Mouse (Mus musculus) activated CD4-positive, CD25-positive, alpha-beta regulatory T cell (primary cell): ENCODE results near the gene Syngr2. TPM values are rescaled to one million over a fixed set of nuclear protein-coding genes. Genes with fewer than 3 reads are reported as not detected.

Source experiments
- polyA plus RNA-seq, 2 experiments: library from polyadenylated mRNA; unstranded; fragments of 100-300 nt; shearing (Covaris generic); gene quantifications; one replicate each; pipeline ENCODE4 v1.2.1; 2017

Syngr2 gene
- polyA plus RNA-seq, result 100 to 1,000 TPM; 131 to 228 TPM

DNA sequence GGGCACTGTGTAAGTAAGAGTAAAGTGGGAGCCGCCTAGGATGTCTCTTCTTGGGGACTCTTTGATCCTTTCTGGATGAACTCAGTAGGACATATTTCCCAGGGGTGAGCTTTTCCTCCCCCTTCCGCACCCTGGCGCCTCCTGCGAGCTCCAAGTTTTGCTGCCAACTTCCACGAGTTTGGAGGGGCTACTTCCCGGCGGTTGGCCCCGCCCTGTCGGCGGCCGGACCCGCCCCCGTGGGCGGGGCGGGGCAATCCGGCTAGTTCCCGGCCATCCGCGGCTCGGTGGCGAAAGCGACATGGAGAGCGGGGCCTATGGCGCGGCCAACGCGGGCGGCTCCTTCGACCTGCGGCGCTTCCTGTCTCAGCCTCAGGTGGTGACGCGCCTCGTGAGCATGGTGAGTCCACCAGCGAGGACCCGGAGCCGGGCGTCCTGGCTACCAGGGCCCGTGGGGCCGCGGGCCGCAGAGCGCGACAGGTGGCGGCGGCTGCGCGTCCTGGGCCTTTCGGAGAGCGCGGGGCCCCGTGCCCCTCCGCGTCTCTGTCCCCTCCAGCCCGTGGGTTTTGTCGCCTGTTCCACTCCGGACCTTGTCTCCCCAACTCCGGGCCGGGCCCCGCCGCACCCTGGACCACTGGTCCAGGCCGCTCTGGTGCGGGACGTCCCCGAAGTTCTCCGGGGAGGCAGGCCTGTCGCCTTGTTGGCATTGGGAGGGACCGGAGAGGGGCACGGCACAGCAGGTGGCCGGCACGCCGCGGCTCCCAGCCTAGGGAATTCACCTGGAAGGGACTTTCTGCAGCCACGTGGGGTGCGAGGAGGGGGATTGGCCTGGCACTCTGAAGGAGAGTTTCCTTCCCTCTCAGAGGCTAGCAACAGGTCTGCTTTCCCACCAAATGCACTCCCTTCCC, at the start of gene Syngr2, which contains the start of gene Gm20708:
Gene Syngr2, plus strand, starts transcription at position 262 of the 905 bp plus-strand sequence.
Gene Gm20708, plus strand, starts transcription at position 262 of the 905 bp plus-strand sequence.

DNA sequence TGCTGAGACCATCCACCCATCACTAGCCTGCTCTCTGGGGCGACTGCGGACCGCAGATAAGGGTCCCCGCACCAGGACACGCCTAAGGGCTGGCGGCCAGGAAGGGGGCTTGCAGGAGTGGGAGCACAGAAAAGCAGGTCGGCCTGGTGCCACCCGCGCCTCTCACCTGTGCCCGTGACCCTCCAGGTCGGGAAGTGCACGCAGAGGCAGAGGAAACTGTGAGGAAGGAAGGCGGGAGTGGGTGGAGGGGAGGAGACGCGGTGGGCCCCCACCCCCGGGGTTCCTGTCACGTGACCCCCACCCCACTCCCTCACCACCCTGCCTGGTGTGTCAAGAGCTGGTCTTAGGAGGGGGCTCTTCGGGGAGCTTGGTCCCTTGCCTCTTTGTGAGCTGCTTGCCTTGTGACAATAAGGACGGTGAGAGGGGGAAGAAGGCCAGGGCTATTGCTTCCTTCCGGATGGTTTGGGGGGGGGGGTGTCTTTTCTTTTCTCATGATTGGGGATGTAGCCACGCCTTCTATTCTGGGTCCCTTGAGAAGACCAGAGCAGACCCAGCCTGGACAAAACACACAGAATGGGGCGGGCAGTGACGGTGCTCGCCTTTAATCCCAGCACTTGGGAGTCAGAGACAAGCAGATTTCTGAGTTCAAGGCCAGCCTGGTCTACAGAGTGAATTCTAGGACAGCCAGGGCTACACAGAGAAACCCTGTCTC, 27.3 kb upstream of the Syngr2 start, which contains the start of the genes Tmc8 and Tmc6:
Gene Tmc8, plus strand, starts transcription at position 84 of the 712 bp plus-strand sequence.
Gene Tmc6, minus strand, starts transcription at position 206 of the 712 bp plus-strand sequence.

DNA sequence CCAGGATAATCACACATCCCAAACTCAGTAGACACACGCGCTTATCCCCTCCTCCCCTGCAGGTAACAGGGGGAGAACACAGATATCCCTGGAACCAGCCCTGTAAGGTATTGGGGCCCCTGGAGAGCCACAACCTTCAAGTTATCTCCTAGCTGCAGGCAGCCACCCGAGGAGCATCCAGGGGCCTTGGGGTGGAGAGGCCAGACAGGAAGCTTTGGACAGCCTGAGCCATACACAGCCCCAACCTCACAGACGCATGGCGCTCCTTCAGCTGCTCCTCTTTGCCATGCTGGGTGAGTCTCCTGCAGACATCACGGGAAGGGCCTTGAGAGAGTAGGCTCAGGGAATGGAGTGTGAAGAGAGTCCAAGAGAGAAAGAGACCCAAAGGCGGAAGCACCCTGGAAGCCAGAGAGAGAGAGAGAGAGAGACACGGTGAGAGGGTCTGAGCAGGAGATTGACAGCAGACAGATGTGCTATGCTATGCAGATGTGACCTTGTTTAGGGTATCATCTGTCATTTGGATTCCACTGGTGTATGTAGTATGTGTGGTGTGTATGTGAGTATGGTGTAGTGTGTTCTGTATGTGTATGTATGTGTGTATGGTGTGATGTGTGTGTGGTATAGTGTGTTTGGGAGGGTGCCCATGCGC, 11.8 kb upstream of the Syngr2 start, which contains the start of gene 6030468B19Rik:
Gene 6030468B19Rik, plus strand, starts transcription at position 150 of the 649 bp plus-strand sequence.

DNA sequence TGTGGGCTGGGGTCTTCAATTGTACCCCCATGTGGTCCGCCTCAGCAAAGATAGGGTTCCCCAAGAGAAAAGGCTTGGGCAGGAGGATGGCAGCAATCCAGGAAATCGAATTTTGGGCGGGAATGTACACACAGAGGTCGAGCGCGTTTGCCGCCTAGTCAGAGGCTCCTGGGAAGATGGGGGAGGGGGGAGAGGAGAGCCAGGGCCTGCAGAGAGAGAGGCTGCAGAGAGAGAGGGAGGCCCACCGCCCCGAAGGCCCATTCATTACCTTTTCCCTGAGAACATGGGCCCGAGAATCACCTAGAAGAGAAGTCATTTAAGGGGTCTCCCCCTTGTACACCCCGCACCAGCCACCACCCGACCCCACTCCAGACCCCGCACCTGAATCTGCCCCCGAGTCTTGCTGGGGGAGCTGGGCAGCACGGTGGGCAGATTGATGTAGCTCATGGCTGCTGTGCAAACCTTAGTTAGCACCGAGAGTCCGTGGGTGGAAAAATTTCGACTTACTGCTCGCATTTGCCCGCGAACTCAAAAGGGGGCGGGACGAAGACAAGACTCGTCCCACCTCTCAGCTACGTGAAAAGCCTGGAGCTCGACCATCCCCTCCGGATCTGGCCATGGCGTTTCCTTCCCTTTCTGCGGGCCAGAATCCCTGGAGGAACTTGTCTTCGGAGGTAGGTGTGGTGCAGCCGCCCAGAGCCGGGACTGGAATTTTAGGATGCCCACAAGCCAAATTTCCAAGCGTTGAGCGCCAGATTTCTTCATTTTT, 16.0 kb downstream of the Syngr2 start, which contains the start of the genes Afmid and Tk1:
Gene Afmid, plus strand, starts transcription at position 592 of the 769 bp plus-strand sequence.
Gene Tk1, minus strand, starts transcription at position 760 of the 769 bp plus-strand sequence.

DNA sequence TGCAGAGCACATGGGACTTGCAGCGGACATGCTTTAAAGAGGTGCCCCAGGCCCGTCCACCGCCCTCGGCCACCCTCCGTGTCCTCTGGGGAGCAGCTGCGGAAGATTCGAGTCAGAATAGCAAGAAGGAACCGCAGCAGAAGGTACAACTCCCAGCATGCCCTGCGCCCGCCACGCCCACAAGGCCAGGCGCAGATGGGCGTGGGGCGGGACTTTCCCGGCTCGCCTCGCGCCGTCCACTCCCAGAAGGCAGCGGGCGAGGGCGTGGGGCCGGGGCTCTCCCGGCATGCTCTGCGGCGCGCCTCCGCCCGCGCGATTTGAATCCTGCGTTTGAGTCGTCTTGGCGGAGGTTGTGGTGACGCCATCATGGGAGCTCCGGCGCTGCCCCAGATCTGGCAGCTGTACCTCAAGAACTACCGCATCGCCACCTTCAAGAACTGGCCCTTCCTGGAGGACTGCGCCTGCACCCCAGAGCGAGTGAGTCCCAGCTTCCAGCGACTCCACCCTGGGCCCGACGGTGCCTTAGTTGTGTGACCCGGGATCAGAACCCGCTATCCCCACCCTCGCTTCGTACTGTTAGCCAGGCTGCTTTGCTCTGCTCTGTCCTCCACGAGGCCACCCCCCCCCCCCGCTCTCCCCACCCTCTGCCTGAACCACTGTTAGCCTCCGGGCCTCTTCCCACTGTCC, 39.7 kb downstream of the Syngr2 start, which contains the start of gene Birc5:
Gene Birc5, plus strand, starts transcription at position 267 of the 687 bp plus-strand sequence.

DNA sequence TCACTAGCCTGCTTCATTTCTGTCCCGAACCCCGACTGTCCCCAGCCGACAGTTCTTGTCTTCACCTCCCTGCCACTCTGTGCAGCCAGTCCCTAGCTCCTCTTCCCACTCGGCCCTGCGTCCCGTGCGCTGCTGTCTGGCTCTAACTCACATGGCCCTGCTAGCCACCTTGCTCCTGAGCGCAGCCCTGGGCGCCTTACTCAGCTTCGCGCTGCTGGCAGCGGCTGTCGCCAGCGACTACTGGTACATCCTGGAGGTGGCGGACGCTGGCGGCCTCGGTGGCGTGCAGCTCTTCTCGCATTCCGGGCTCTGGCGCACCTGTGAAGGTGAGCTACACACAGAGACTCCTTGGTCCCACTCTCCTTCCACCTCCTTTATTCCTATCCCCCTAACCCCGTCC, 51.1 kb downstream of the Syngr2 start, which contains the start of gene Tmem235:
Gene Tmem235, plus strand, starts transcription at position 152 of the 400 bp plus-strand sequence.

Other genes with a start within 250 kb of the Syngr2 start
- 10 to 100 TPM; 16.1 to 17.2 TPM for gene Tnrc6c, start 155.4 kb upstream of the Syngr2 start, polyA plus RNA-seq
- 100 to 1,000 TPM in 1 of 2 experiments, 10 to 100 TPM in 1; 97.1 to 135 TPM for gene Tmc8, start 27.6 kb upstream of the Syngr2 start, polyA plus RNA-seq
- 100 to 1,000 TPM; 128 to 131 TPM for gene Tmc6, start 27.5 kb upstream of the Syngr2 start, polyA plus RNA-seq
- gene 6030468B19Rik, start 12.0 kb upstream of the Syngr2 start, polyA plus RNA-seq, result under 1 TPM in 1 of 2 experiments, not detected in 1; 0.95 TPM
- 1 to 10 TPM; 3.5 to 5.7 TPM for gene Gm20708, start within 50 bp of the Syngr2 start, polyA plus RNA-seq
- gene Afmid, start 16.3 kb downstream of the Syngr2 start, polyA plus RNA-seq, result 10 to 100 TPM; 23.0 to 29.6 TPM
- 10 to 100 TPM; 38.0 to 54.6 TPM for gene Tk1, start 16.4 kb downstream of the Syngr2 start, polyA plus RNA-seq
- gene Birc5, start 39.6 kb downstream of the Syngr2 start, polyA plus RNA-seq, result 10 to 100 TPM; 53.7 to 55.0 TPM
- not detected for gene Tmem235, start 51.1 kb downstream of the Syngr2 start, polyA plus RNA-seq
- gene Tha1, start 63.8 kb downstream of the Syngr2 start, polyA plus RNA-seq, result 10 to 100 TPM; 19.9 to 20.7 TPM
- 100 to 1,000 TPM; 141 to 210 TPM for gene Socs3, start 160.4 kb downstream of the Syngr2 start, polyA plus RNA-seq
- gene Pgs1, start 176.6 kb downstream of the Syngr2 start, polyA plus RNA-seq, result 10 to 100 TPM; 53.7 to 54.0 TPM